Mouse (Mus musculus): Measurements from ENCODE around the gene Foxo1. TPM values are rescaled to one million over a fixed set of nuclear protein-coding genes. Genes with fewer than 3 reads are reported as not detected.

The Foxo1 gene
- total RNA-seq (2023): 100 to 1,000 TPM; 131 to 155 TPM

DNA sequence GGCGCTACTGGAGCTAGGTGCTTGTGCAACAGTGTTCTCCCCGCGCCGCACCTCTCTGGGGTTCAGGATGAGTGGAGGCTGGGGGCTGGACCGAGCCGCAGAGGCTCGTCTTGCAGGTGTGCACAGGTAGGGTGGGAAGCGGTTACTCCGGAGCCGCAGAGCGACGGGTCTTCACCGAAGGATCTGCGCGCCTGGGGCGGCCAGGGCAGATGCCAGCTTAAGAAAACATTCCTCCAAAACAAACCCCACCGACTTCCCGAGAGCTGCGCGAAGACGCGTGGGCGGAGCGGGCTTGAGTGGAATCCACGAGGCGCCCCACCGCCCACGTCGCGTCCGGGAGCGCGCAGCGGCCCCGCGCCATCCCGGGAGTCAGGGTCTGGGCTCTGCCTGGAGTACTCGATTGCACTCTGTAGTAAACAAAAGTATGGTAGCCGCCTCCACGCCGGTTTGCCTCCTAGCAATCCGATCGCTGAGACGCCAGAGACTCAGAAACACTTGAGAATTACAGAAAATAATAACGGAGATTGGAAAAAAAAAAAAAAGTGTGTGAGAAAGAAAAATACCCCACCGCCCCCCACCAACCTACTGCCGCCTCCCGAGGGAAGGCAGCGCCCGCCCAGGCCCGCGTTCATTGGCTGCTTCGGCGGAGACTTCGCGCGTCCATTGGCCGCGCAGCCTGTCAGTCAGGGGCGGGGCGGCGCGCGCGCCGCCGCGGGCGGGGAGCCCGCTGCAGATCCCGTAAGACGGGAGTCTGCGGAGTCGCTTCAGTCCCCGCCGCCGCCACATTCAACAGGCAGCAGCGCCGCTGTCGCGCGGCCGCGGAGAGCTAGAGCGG lies at the start of gene Foxo1:
TSS of gene Foxo1 (plus strand) at position 685 of the 835 bp plus-strand sequence.

Other genes starting within 250 kb of the Foxo1 start
- gene Maml3, start 163.3 kb upstream of the Foxo1 start, total RNA-seq (2023): 10 to 100 TPM in 1 of 2 experiments, 1 to 10 TPM in 1; 7.3 to 11.2 TPM

All from T-cell, adult 66 days (primary cell).